Mouse (Mus musculus) E14TG2a.4 (cell line): ENCODE results near the gene Prex1.

ENCODE experiments used
- CTCF ChIP-seq: conservative IDR thresholded peaks from 2 replicates; pipeline ENCODE4 v1.5.1; 2014; ENCODE audit warnings: low read length
- NANOG ChIP-seq: IDR thresholded peaks from 2 replicates; pipeline ENCODE4 v1.6.1; 2014; ENCODE audit warnings: borderline replicate concordance, low read length, mixed read lengths
- POU5F1 ChIP-seq: IDR thresholded peaks from 2 replicates; pipeline ENCODE4 v1.6.1; 2014; ENCODE audit warnings: low read length, borderline replicate concordance

GRCm38 (mm10) chr2:166655727-166656520 is 57.7 kb downstream of the Prex1 start:
- TF ChIP-seq CTCF: no peak
- TF ChIP-seq NANOG: peak; percentile 22; the same call in 1 of the 2 replicates
- TF ChIP-seq POU5F1: no peak
